Mouse (Mus musculus) CH12.LX (cell line): ENCODE data around the gene Mymk. TPM values are rescaled to one million over a fixed set of nuclear protein-coding genes. Genes with fewer than 3 reads are reported as not detected.

ENCODE experiments used
- polyA plus RNA-seq: library from polyadenylated mRNA; unstranded; fragments of >175 nt; gene quantifications from 2 replicates; pipeline ENCODE4 v1.2.1, GENCODE M21; 2012; ENCODE audit warnings: low read depth; ENCODE audit not compliant: insufficient read length
- total RNA-seq, 2 experiments: library from RNA; depleted of rRNA; stranded (reverse); fragments of 300-350 nt in 1 of 2; fragments of >200 nt in 1 of 2; gene quantifications; 2 replicates each; pipeline ENCODE4 v1.2.3; 2012 to 2014

Mymk gene
- total and polyA plus RNA-seq, 3 experiments, result not detected

Other genes with a start within 250 kb of the Mymk start
- gene Abo, start 207.2 kb downstream of the Mymk start, total RNA-seq (2012; rRNA removed), result not detected in 2 replicates
- not detected in 2 replicates for gene Abo, start 207.2 kb downstream of the Mymk start, total RNA-seq (2014; rRNA removed)
- gene Abo, start 207.2 kb downstream of the Mymk start, polyA plus RNA-seq, result not detected in 2 replicates
- gene Surf6, start 169.3 kb downstream of the Mymk start, total RNA-seq (2012; rRNA removed), result 29.0 and 37.4 TPM in 2 replicates
- gene Surf6, start 169.3 kb downstream of the Mymk start, total RNA-seq (2014; rRNA removed), result 34.8 and 37.7 TPM in 2 replicates
- 47.5 and 52.1 TPM in 2 replicates for gene Surf6, start 169.3 kb downstream of the Mymk start, polyA plus RNA-seq
- gene Med22, start 161.5 kb downstream of the Mymk start, total RNA-seq (2012; rRNA removed), result 27.7 and 41.3 TPM in 2 replicates
- gene Med22, start 161.5 kb downstream of the Mymk start, total RNA-seq (2014; rRNA removed), result 34.4 and 42.1 TPM in 2 replicates
- gene Med22, start 161.5 kb downstream of the Mymk start, polyA plus RNA-seq, result 35.4 and 37.3 TPM in 2 replicates
- 3,395 and 3,529 TPM in 2 replicates for gene Rpl7a, start 161.4 kb downstream of the Mymk start, total RNA-seq (2012; rRNA removed)
- 3,077 and 3,396 TPM in 2 replicates for gene Rpl7a, start 161.4 kb downstream of the Mymk start, total RNA-seq (2014; rRNA removed)
- 1,126 and 1,142 TPM in 2 replicates for gene Rpl7a, start 161.4 kb downstream of the Mymk start, polyA plus RNA-seq
- 28.7 and 36.9 TPM in 2 replicates for gene Surf2, start 155.8 kb downstream of the Mymk start, total RNA-seq (2012; rRNA removed)
- 39.9 and 43.9 TPM in 2 replicates for gene Surf2, start 155.8 kb downstream of the Mymk start, total RNA-seq (2014; rRNA removed)
- gene Surf2, start 155.8 kb downstream of the Mymk start, polyA plus RNA-seq, result 74.5 and 77.1 TPM in 2 replicates
- gene Surf1, start 155.6 kb downstream of the Mymk start, total RNA-seq (2012; rRNA removed), result 58.7 and 64.6 TPM in 2 replicates
- 43.4 and 48.1 TPM in 2 replicates for gene Surf1, start 155.6 kb downstream of the Mymk start, total RNA-seq (2014; rRNA removed)
- gene Surf1, start 155.6 kb downstream of the Mymk start, polyA plus RNA-seq, result 83.9 and 86.9 TPM in 2 replicates
- gene Surf4, start 138.3 kb downstream of the Mymk start, total RNA-seq (2012; rRNA removed), result 140 and 168 TPM in 2 replicates
- 99.2 and 109 TPM in 2 replicates for gene Surf4, start 138.3 kb downstream of the Mymk start, total RNA-seq (2014; rRNA removed)
- 143 and 161 TPM in 2 replicates for gene Surf4, start 138.3 kb downstream of the Mymk start, polyA plus RNA-seq
- 0.08 and 0.13 TPM in 2 replicates for gene Stkld1, start 138.1 kb downstream of the Mymk start, total RNA-seq (2012; rRNA removed)
- gene Stkld1, start 138.1 kb downstream of the Mymk start, total RNA-seq (2014; rRNA removed), result 0.19 TPM in 1 of 2 replicates, not detected in the other
- 0.29 and 0.33 TPM in 2 replicates for gene Stkld1, start 138.1 kb downstream of the Mymk start, polyA plus RNA-seq
- gene Rexo4, start 107.8 kb downstream of the Mymk start, total RNA-seq (2012; rRNA removed), result 53.6 and 66.4 TPM in 2 replicates
- gene Rexo4, start 107.8 kb downstream of the Mymk start, total RNA-seq (2014; rRNA removed), result 67.2 and 69.1 TPM in 2 replicates
- 74.8 and 83.4 TPM in 2 replicates for gene Rexo4, start 107.8 kb downstream of the Mymk start, polyA plus RNA-seq
- gene Adamts13, start 98.8 kb downstream of the Mymk start, total RNA-seq (2012; rRNA removed), result 0.13 and 0.17 TPM in 2 replicates
- gene Adamts13, start 98.8 kb downstream of the Mymk start, total RNA-seq (2014; rRNA removed), result not detected in 2 replicates
- 0.17 TPM in 1 of 2 replicates, not detected in the other for gene Adamts13, start 98.8 kb downstream of the Mymk start, polyA plus RNA-seq
- 9.9 and 10.3 TPM in 2 replicates for gene Cacfd1, start 62.3 kb downstream of the Mymk start, total RNA-seq (2012; rRNA removed)
- gene Cacfd1, start 62.3 kb downstream of the Mymk start, total RNA-seq (2014; rRNA removed), result 5.4 and 6.4 TPM in 2 replicates
- 18.8 and 20.2 TPM in 2 replicates for gene Cacfd1, start 62.3 kb downstream of the Mymk start, polyA plus RNA-seq
- gene Slc2a6, start 44.2 kb downstream of the Mymk start, total RNA-seq (2012; rRNA removed), result 49.8 and 55.9 TPM in 2 replicates
- gene Slc2a6, start 44.2 kb downstream of the Mymk start, total RNA-seq (2014; rRNA removed), result 37.3 and 43.3 TPM in 2 replicates
- 17.1 and 22.1 TPM in 2 replicates for gene Slc2a6, start 44.2 kb downstream of the Mymk start, polyA plus RNA-seq
- gene Adamtsl2, start 7.2 kb upstream of the Mymk start, total RNA-seq (2012; rRNA removed), result 0.13 TPM in 1 of 2 replicates, not detected in the other
- gene Adamtsl2, start 7.2 kb upstream of the Mymk start, total RNA-seq (2014; rRNA removed), result not detected in 2 replicates
- not detected in 2 replicates for gene Adamtsl2, start 7.2 kb upstream of the Mymk start, polyA plus RNA-seq
- not detected in 2 replicates for gene Fam163b, start 70.3 kb upstream of the Mymk start, total RNA-seq (2012; rRNA removed)
- gene Fam163b, start 70.3 kb upstream of the Mymk start, total RNA-seq (2014; rRNA removed), result not detected in 2 replicates
- gene Fam163b, start 70.3 kb upstream of the Mymk start, polyA plus RNA-seq, result not detected in 2 replicates
- not detected in 2 replicates for gene Dbh, start 93.1 kb upstream of the Mymk start, total RNA-seq (2012; rRNA removed)
- gene Dbh, start 93.1 kb upstream of the Mymk start, total RNA-seq (2014; rRNA removed), result not detected in 2 replicates
- gene Dbh, start 93.1 kb upstream of the Mymk start, polyA plus RNA-seq, result not detected in 2 replicates
- not detected in 2 replicates for gene Sardh, start 176.2 kb upstream of the Mymk start, total RNA-seq (2012; rRNA removed)
- 0.35 TPM in 1 of 2 replicates, not detected in the other for gene Sardh, start 176.2 kb upstream of the Mymk start, total RNA-seq (2014; rRNA removed)
- gene Sardh, start 176.2 kb upstream of the Mymk start, polyA plus RNA-seq, result 0.13 and 0.34 TPM in 2 replicates